Mouse (Mus musculus): Measurements from ENCODE around the gene Vps4b. TPM values are rescaled to one million over a fixed set of nuclear protein-coding genes. Genes with fewer than 3 reads are reported as not detected.

The Vps4b gene
- polyA plus RNA-seq, 1 experiment from 2014 or later = 67.1 TPM

- peaks cover 9% of the 10 kb centered on the region; the same call in 1 of the 2 replicates for H3K4me1 ChIP-seq (ENCODE audit: control insufficient read depth, insufficient read depth, low read length)
- peak overlapping the region; percentile 62 for H3K4me2 ChIP-seq
- no peak for DNase-seq (ENCODE audit: low spot score, missing footprints)
- peak overlapping the region; percentile 27 for H3K9ac ChIP-seq (ENCODE audit: low read length)
- peak; percentile 48 for ATAC-seq (ENCODE audit: low FRiP score)
- H3K27ac ChIP-seq (ENCODE audit: low read depth, low read length) = no peak overlapping the region
- no peaks in the 10 kb centered on the region for H3K27me3 ChIP-seq (ENCODE audit: control insufficient read depth, insufficient read depth, low read length)
- no peaks in the 10 kb centered on the region for H3K9me3 ChIP-seq (ENCODE audit: control insufficient read depth, low read length)
- 61% methylated on average over 7 of the region's 7 CpGs for WGBS
- H3K4me3 ChIP-seq (ENCODE audit: low read depth, low read length) = peak overlapping the region; percentile 94
- H3K36me3 ChIP-seq (ENCODE audit: control insufficient read depth, insufficient read depth, low read length) = no peaks in the 10 kb centered on the region
Measured at GRCm38 (mm10) chr1:106796987-106797779, 655 bp upstream of the Vps4b start.

GRCm38 (mm10) chr1:106795634-106796541, 640 bp downstream of the Vps4b start:
- H3K27me3 ChIP-seq (ENCODE audit: control insufficient read depth, insufficient read depth, low read length) = no peaks in the 10 kb centered on the region
- peaks cover 9% of the 10 kb centered on the region; the same call in 1 of the 2 replicates for H3K4me1 ChIP-seq (ENCODE audit: control insufficient read depth, insufficient read depth, low read length)
- peak overlapping the region; percentile 72 for H3K4me2 ChIP-seq
- H3K27ac ChIP-seq (ENCODE audit: low read depth, low read length) = peak overlapping the region; percentile 54; the same call in 1 of the 2 replicates
- DNase-seq (ENCODE audit: low spot score, missing footprints) = peak; percentile 93
- H3K9ac ChIP-seq (ENCODE audit: low read length) = peak overlapping the region; percentile 95
- ATAC-seq (ENCODE audit: low FRiP score) = peak; percentile 91
- WGBS = 4% methylated on average over 51 of the region's 51 CpGs
- H3K9me3 ChIP-seq (ENCODE audit: control insufficient read depth, low read length) = no peaks in the 10 kb centered on the region
- H3K4me3 ChIP-seq (ENCODE audit: low read depth, low read length) = peak overlapping the region; percentile 94
- no peaks in the 10 kb centered on the region for H3K36me3 ChIP-seq (ENCODE audit: control insufficient read depth, insufficient read depth, low read length)

- ATAC-seq (ENCODE audit: low FRiP score) = no peak
- WGBS = 85% methylated on average over 4 of the region's 4 CpGs
- Histone ChIP-seq H3K27ac (ENCODE audit: low read depth, low read length) (no peak overlapping the region), H3K9me3 (ENCODE audit: control insufficient read depth, low read length) (no peaks in the 10 kb centered on the region), H3K36me3 (ENCODE audit: control insufficient read depth, insufficient read depth, low read length) (peaks cover 5% of the 10 kb centered on the region; the same call in 1 of the 2 replicates), H3K4me1 (ENCODE audit: control insufficient read depth, insufficient read depth, low read length) (no peaks in the 10 kb centered on the region), H3K4me3 (ENCODE audit: low read depth, low read length) (no peak overlapping the region), H3K9ac (ENCODE audit: low read length) (no peak overlapping the region), H3K27me3 (ENCODE audit: control insufficient read depth, insufficient read depth, low read length) (no peaks in the 10 kb centered on the region), H3K4me2 (no peak overlapping the region)
- DNase-seq (ENCODE audit: low spot score, missing footprints) = no peak
Measured at GRCm38 (mm10) chr1:106774896-106775295, 21.6 kb downstream of the Vps4b start.

GRCm38 (mm10) chr1:106774092-106774491, 22.4 kb downstream of the Vps4b start:
- 93% methylated on average over 9 of the region's 9 CpGs for WGBS
- no peak overlapping the region for H3K4me2 ChIP-seq
- H3K36me3 ChIP-seq (ENCODE audit: control insufficient read depth, insufficient read depth, low read length) = peaks cover 5% of the 10 kb centered on the region; the same call in 1 of the 2 replicates
- H3K27ac ChIP-seq (ENCODE audit: low read depth, low read length) = no peak overlapping the region
- ATAC-seq (ENCODE audit: low FRiP score) = no peak
- H3K9me3 ChIP-seq (ENCODE audit: control insufficient read depth, low read length) = no peaks in the 10 kb centered on the region
- no peak for DNase-seq (ENCODE audit: low spot score, missing footprints)
- H3K9ac ChIP-seq (ENCODE audit: low read length) = no peak overlapping the region
- H3K4me3 ChIP-seq (ENCODE audit: low read depth, low read length) = no peak overlapping the region
- no peaks in the 10 kb centered on the region for H3K27me3 ChIP-seq (ENCODE audit: control insufficient read depth, insufficient read depth, low read length)
- H3K4me1 ChIP-seq (ENCODE audit: control insufficient read depth, insufficient read depth, low read length) = no peaks in the 10 kb centered on the region

GRCm38 (mm10) chr1:106768773-106769172, 27.8 kb downstream of the Vps4b start:
- DNase-seq (ENCODE audit: low spot score, missing footprints) (no peak), ATAC-seq (ENCODE audit: low FRiP score) (no peak)
- H3K4me2 ChIP-seq = no peak overlapping the region
- H3K36me3 ChIP-seq (ENCODE audit: control insufficient read depth, insufficient read depth, low read length) = no peaks in the 10 kb centered on the region; the same call in 1 of the 2 replicates
- H3K27ac ChIP-seq (ENCODE audit: low read depth, low read length) = no peak overlapping the region
- H3K27me3 ChIP-seq (ENCODE audit: control insufficient read depth, insufficient read depth, low read length) = no peaks in the 10 kb centered on the region
- H3K4me3 ChIP-seq (ENCODE audit: low read depth, low read length) = no peak overlapping the region
- H3K4me1 ChIP-seq (ENCODE audit: control insufficient read depth, insufficient read depth, low read length) = no peaks in the 10 kb centered on the region
- no peaks in the 10 kb centered on the region for H3K9me3 ChIP-seq (ENCODE audit: control insufficient read depth, low read length)
- H3K9ac ChIP-seq (ENCODE audit: low read length) = no peak overlapping the region

GRCm38 (mm10) chr1:106765771-106766170, 30.8 kb downstream of the Vps4b start:
- H3K4me3 ChIP-seq (ENCODE audit: low read depth, low read length) = no peak overlapping the region
- no peak overlapping the region for H3K27ac ChIP-seq (ENCODE audit: low read depth, low read length)
- DNase-seq (ENCODE audit: low spot score, missing footprints) (no peak), ATAC-seq (ENCODE audit: low FRiP score) (no peak)
- no peaks in the 10 kb centered on the region; the same call in 1 of the 2 replicates for H3K36me3 ChIP-seq (ENCODE audit: control insufficient read depth, insufficient read depth, low read length)
- no peaks in the 10 kb centered on the region for H3K4me1 ChIP-seq (ENCODE audit: control insufficient read depth, insufficient read depth, low read length)
- H3K9me3 ChIP-seq (ENCODE audit: control insufficient read depth, low read length) = no peaks in the 10 kb centered on the region
- H3K4me2 ChIP-seq = no peak overlapping the region
- H3K9ac ChIP-seq (ENCODE audit: low read length) = no peak overlapping the region
- WGBS = 93% methylated on average over 8 of the region's 8 CpGs
- no peaks in the 10 kb centered on the region for H3K27me3 ChIP-seq (ENCODE audit: control insufficient read depth, insufficient read depth, low read length)

GRCm38 (mm10) chr1:106764846-106765245, 31.7 kb downstream of the Vps4b start:
- Histone ChIP-seq H3K9me3 (ENCODE audit: control insufficient read depth, low read length) (no peaks in the 10 kb centered on the region), H3K27ac (ENCODE audit: low read depth, low read length) (no peak overlapping the region), H3K4me3 (ENCODE audit: low read depth, low read length) (no peak overlapping the region), H3K27me3 (ENCODE audit: control insufficient read depth, insufficient read depth, low read length) (no peaks in the 10 kb centered on the region), H3K4me1 (ENCODE audit: control insufficient read depth, insufficient read depth, low read length) (no peaks in the 10 kb centered on the region), H3K4me2 (no peak overlapping the region), H3K36me3 (ENCODE audit: control insufficient read depth, insufficient read depth, low read length) (no peaks in the 10 kb centered on the region; the same call in 1 of the 2 replicates), H3K9ac (ENCODE audit: low read length) (no peak overlapping the region)
- 96% methylated on average over 2 of the region's 2 CpGs for WGBS
- no peak for ATAC-seq (ENCODE audit: low FRiP score)
- DNase-seq (ENCODE audit: low spot score, missing footprints) = no peak

- WGBS = 94% methylated on average over 3 of the region's 3 CpGs
- Histone ChIP-seq H3K27me3 (ENCODE audit: control insufficient read depth, insufficient read depth, low read length) (no peaks in the 10 kb centered on the region), H3K9me3 (ENCODE audit: control insufficient read depth, low read length) (no peaks in the 10 kb centered on the region), H3K4me1 (ENCODE audit: control insufficient read depth, insufficient read depth, low read length) (no peaks in the 10 kb centered on the region), H3K9ac (ENCODE audit: low read length) (no peak overlapping the region), H3K4me3 (ENCODE audit: low read depth, low read length) (no peak overlapping the region), H3K4me2 (no peak overlapping the region), H3K36me3 (ENCODE audit: control insufficient read depth, insufficient read depth, low read length) (no peaks in the 10 kb centered on the region; the same call in 1 of the 2 replicates), H3K27ac (ENCODE audit: low read depth, low read length) (no peak overlapping the region)
- no peak for ATAC-seq (ENCODE audit: low FRiP score)
- DNase-seq (ENCODE audit: low spot score, missing footprints) = no peak
Measured at GRCm38 (mm10) chr1:106764281-106764680, 32.2 kb downstream of the Vps4b start.

GRCm38 (mm10) chr1:106760750-106761149, 35.8 kb downstream of the Vps4b start:
- no peak overlapping the region for H3K9ac ChIP-seq (ENCODE audit: low read length)
- no peaks in the 10 kb centered on the region for H3K27me3 ChIP-seq (ENCODE audit: control insufficient read depth, insufficient read depth, low read length)
- 88% methylated on average over 3 of the region's 3 CpGs for WGBS
- H3K9me3 ChIP-seq (ENCODE audit: control insufficient read depth, low read length) = no peaks in the 10 kb centered on the region
- peaks cover 7% of the 10 kb centered on the region for H3K4me1 ChIP-seq (ENCODE audit: control insufficient read depth, insufficient read depth, low read length)
- no peak overlapping the region for H3K4me3 ChIP-seq (ENCODE audit: low read depth, low read length)
- no peak for ATAC-seq (ENCODE audit: low FRiP score)
- DNase-seq (ENCODE audit: low spot score, missing footprints) = no peak
- no peaks in the 10 kb centered on the region for H3K36me3 ChIP-seq (ENCODE audit: control insufficient read depth, insufficient read depth, low read length)
- no peak overlapping the region for H3K4me2 ChIP-seq
- H3K27ac ChIP-seq (ENCODE audit: low read depth, low read length) = no peak overlapping the region

Measured in midbrain, embryonic 11.5 days (tissue).